Mouse (Mus musculus) megakaryocyte, adult 5-6 weeks (primary cell): ENCODE results near the gene Nploc4. TPM values are rescaled to one million over a fixed set of nuclear protein-coding genes. Genes with fewer than 3 reads are reported as not detected.

Experiments used
- ATAC-seq: 2 replicates; pipeline ENCODE4 v1.8.0; 2016; ENCODE audit warnings: mild to moderate bottlenecking, inconsistent platforms; ENCODE audit not compliant: poor library complexity, severe bottlenecking
- total RNA-seq, 2 experiments: library from RNA; stranded (forward) in 1 of 2; stranded (reverse) in 1 of 2; fragments of 153-499, 151-499 nt in 1 of 2; fragments of 221-1000, 200-1000 nt in 1 of 2; gene quantifications; 2 replicates each; pipeline versions ENCODE4 v1.2.3 to v1.2.4; 2015 to 2017

Gene Nploc4
- total RNA-seq, 2 experiments from 2014 or later = 30.8 to 33.6 TPM

DNA sequence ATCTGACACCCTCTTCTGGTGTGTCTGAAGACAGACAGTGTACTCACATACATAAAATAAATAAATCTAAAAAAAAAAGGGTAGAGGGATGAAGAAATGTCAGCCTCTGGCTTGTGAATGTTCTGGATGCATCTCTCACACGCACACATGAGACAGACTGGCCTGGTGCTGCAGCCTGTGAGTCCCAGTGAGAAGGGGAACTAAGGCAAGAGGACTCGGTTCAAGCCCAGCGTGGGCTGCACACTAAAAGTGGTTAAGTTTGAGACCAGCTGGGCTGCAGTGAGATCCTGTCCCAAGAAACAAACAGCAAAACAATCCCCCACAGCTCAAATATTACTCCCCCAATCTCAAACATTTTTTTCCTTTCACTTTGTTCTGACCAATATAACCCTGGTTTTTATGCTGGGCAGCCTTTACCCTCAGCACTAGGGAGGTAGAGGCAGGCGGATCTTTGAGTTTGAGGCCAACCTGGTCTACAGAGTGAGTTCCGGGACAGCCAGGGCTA, 94.8 kb downstream of the Nploc4 start:
- ATAC-seq = no peak

DNA sequence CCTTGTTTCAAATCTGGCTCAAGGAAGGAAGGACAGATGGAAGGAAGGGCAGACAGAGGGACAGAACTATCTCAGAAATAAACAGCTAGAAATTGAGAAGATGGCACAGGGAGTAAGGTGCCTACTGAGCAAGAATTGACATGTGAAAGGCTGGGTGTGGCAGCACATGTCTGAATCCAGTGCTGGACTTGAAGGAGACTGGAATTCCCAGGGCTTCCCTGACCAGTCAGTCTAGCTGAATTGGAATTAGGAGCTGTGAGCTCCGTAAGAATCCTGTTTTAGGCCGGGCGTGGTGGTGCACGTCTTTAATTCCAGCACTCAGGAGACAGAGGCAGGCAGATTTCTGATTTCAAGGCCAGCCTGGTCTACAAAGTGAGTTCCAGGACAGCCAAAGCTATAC, 95.8 kb downstream of the Nploc4 start:
- ATAC-seq = no peak

DNA sequence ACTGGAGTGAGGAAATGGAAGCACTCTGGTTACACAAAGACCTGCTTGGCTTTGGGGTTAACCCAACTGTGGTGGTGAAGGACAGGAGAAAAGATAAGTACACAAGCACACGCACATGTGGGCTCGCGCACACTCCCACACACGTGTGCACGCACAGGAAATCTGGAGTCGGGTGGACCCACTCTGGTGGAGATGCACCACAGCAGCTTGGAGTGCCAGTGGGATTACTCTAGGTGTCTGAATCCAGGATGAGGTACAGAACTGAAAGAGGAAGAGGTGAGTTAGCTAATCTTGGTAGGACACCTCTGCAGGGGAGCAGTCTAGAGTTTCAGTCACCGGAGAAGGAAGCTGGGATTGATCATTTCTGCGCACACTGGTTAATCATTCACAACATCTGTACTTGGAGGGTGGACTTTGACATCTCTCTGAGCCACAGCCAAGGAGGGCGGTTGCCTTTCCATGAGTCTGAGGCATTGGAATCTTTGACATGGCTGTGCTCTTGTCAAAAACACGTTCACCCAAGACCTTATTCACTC, 97.5 kb downstream of the Nploc4 start:
- peak; percentile 43 for ATAC-seq

DNA sequence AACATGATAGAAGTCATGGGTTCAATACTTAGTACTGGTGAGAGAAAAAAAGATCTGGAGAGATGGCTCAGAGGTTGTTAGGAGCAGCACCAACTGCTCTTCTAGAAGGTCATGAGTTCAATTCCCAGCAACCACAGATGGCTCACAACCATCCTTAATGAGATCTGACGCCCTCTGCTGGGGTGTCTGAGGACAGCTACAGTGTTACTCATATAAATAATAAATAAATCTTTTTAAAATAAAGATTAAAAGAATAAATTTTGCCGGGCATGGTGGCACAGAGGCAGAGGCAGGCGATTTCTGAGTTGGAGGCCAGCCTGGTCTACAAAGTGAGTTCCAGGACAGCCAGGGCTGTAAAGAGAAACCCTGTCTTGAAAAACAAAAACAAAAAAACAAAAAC, 98.7 kb downstream of the Nploc4 start:
- ATAC-seq = no peak

DNA sequence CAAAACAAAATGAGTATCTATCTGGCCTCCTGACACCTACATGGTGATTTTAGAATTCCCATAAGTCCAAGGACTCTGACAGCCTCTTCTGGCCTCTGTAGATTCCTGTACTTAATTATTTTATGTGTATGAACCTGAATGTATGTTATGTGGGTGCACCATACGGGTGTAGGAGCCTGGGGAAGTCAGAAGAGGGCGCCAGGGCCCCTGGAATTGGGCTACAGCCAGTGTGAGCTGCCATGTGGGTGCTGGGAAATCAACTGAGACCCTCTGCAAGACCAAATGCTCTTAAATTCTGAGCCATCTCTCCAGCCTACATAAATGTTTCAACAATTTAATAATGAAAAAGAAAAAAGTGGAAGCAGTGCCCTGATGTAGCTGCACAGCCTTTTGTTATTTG, 100.1 kb downstream of the Nploc4 start:
- no peak for ATAC-seq

DNA sequence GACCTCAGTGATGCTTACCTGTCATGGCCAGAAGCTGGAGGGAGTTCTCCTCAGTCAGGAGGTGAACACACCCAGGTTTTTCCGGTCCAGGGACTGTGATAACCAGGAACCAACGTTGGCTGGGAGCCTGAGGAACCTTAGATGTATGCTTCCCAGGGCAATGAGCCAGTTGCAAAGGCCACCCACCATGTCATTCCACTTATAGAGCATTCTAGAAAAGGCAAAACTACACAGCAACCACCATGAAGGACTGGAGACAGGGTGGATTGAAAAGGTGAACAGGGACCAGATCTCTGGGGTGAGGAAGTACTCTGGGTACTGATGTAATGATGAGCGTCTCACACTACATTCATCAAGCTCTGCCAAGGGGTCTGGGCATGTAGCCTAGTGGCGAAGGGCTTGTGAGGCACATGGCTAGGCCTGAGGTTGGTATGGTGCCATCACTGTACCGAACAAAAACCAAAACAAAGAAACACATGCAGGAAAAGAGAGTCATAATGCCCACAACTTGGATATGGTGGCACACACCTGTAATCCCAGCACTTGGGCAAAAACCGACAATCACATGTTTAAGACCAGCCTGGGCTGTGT, 102.0 kb downstream of the Nploc4 start:
- ATAC-seq = no peak

Other genes with a start within 250 kb of the Nploc4 start
- 3.1 and 4.4 TPM in 2 replicates for gene Bahcc1, start 204.8 kb downstream of the Nploc4 start, total RNA-seq (2015)
- 1.3 and 1.7 TPM in 2 replicates for gene Bahcc1, start 204.8 kb downstream of the Nploc4 start, total RNA-seq (2017)
- 4,212 and 4,544 TPM in 2 replicates for gene Actg1, start 89.2 kb downstream of the Nploc4 start, total RNA-seq (2015)
- gene Actg1, start 89.2 kb downstream of the Nploc4 start, total RNA-seq (2017) = 2,305 and 2,430 TPM in 2 replicates
- gene Fscn2, start 76.2 kb downstream of the Nploc4 start, total RNA-seq (2015) = not detected in 2 replicates
- gene Fscn2, start 76.2 kb downstream of the Nploc4 start, total RNA-seq (2017) = not detected in 2 replicates
- 5.9 and 6.9 TPM in 2 replicates for gene Faap100, start 58.9 kb downstream of the Nploc4 start, total RNA-seq (2015)
- gene Faap100, start 58.9 kb downstream of the Nploc4 start, total RNA-seq (2017) = 6.5 and 10.5 TPM in 2 replicates
- 0.16 TPM in 1 of 2 replicates, not detected in the other for gene Tspan10, start 4.9 kb upstream of the Nploc4 start, total RNA-seq (2015)
- gene Tspan10, start 4.9 kb upstream of the Nploc4 start, total RNA-seq (2017) = not detected in 2 replicates
- 1.1 TPM in 1 of 2 replicates, not detected in the other for gene Pde6g, start 15.8 kb upstream of the Nploc4 start, total RNA-seq (2015)
- not detected in 2 replicates for gene Pde6g, start 15.8 kb upstream of the Nploc4 start, total RNA-seq (2017)
- 6.2 and 7.7 TPM in 2 replicates for gene Oxld1, start 20.4 kb upstream of the Nploc4 start, total RNA-seq (2015)
- 4.2 and 6.8 TPM in 2 replicates for gene Oxld1, start 20.4 kb upstream of the Nploc4 start, total RNA-seq (2017)
- gene Ccdc137, start 20.4 kb upstream of the Nploc4 start, total RNA-seq (2015) = 5.8 and 6.2 TPM in 2 replicates
- 5.9 and 36.8 TPM in 2 replicates for gene Ccdc137, start 20.4 kb upstream of the Nploc4 start, total RNA-seq (2017)
- gene Arl16, start 29.9 kb upstream of the Nploc4 start, total RNA-seq (2015) = 14.1 and 15.1 TPM in 2 replicates
- 9.1 and 10.8 TPM in 2 replicates for gene Arl16, start 29.9 kb upstream of the Nploc4 start, total RNA-seq (2017)
- 34.3 and 35.6 TPM in 2 replicates for gene Mrpl12, start 46.9 kb upstream of the Nploc4 start, total RNA-seq (2015)
- 25.4 and 41.7 TPM in 2 replicates for gene Mrpl12, start 46.9 kb upstream of the Nploc4 start, total RNA-seq (2017)
- 9.3 and 14.7 TPM in 2 replicates for gene Slc25a10, start 54.1 kb upstream of the Nploc4 start, total RNA-seq (2015)
- gene Slc25a10, start 54.1 kb upstream of the Nploc4 start, total RNA-seq (2017) = 12.8 and 17.2 TPM in 2 replicates
- not detected in 2 replicates for gene Gcgr, start 93.0 kb upstream of the Nploc4 start, total RNA-seq (2015)
- not detected in 2 replicates for gene Gcgr, start 93.0 kb upstream of the Nploc4 start, total RNA-seq (2017)
- gene Mcrip1, start 112.0 kb upstream of the Nploc4 start, total RNA-seq (2015) = 79.7 and 83.0 TPM in 2 replicates
- gene Mcrip1, start 112.0 kb upstream of the Nploc4 start, total RNA-seq (2017) = 18.3 and 30.5 TPM in 2 replicates
- not detected in 2 replicates for gene Ppp1r27, start 113.4 kb upstream of the Nploc4 start, total RNA-seq (2015)
- gene Ppp1r27, start 113.4 kb upstream of the Nploc4 start, total RNA-seq (2017) = not detected in 2 replicates
- gene P4hb, start 135.5 kb upstream of the Nploc4 start, total RNA-seq (2015) = 301 and 325 TPM in 2 replicates
- gene P4hb, start 135.5 kb upstream of the Nploc4 start, total RNA-seq (2017) = 587 and 590 TPM in 2 replicates
- 506 and 521 TPM in 2 replicates for gene Arhgdia, start 143.9 kb upstream of the Nploc4 start, total RNA-seq (2015)
- 226 and 275 TPM in 2 replicates for gene Arhgdia, start 143.9 kb upstream of the Nploc4 start, total RNA-seq (2017)
- 143 and 149 TPM in 2 replicates for gene Alyref, start 160.7 kb upstream of the Nploc4 start, total RNA-seq (2015)
- gene Alyref, start 160.7 kb upstream of the Nploc4 start, total RNA-seq (2017) = 171 and 196 TPM in 2 replicates
- gene Anapc11, start 160.7 kb upstream of the Nploc4 start, total RNA-seq (2015) = 79.9 and 90.6 TPM in 2 replicates
- gene Anapc11, start 160.7 kb upstream of the Nploc4 start, total RNA-seq (2017) = 30.0 and 32.3 TPM in 2 replicates
- gene Npb, start 170.8 kb upstream of the Nploc4 start, total RNA-seq (2015) = not detected in 2 replicates
- not detected in 2 replicates for gene Npb, start 170.8 kb upstream of the Nploc4 start, total RNA-seq (2017)
- gene Pcyt2, start 180.2 kb upstream of the Nploc4 start, total RNA-seq (2015) = 11.8 and 13.3 TPM in 2 replicates
- 17.3 and 22.6 TPM in 2 replicates for gene Pcyt2, start 180.2 kb upstream of the Nploc4 start, total RNA-seq (2017)
- gene Sirt7, start 187.5 kb upstream of the Nploc4 start, total RNA-seq (2015) = 51.4 and 53.6 TPM in 2 replicates
- 119 and 121 TPM in 2 replicates for gene Sirt7, start 187.5 kb upstream of the Nploc4 start, total RNA-seq (2017)
- gene Mafg, start 195.9 kb upstream of the Nploc4 start, total RNA-seq (2015) = 23.1 and 23.8 TPM in 2 replicates
- 58.7 and 68.0 TPM in 2 replicates for gene Mafg, start 195.9 kb upstream of the Nploc4 start, total RNA-seq (2017)
- 3.5 and 3.7 TPM in 2 replicates for gene Pycr1, start 206.1 kb upstream of the Nploc4 start, total RNA-seq (2015)
- gene Pycr1, start 206.1 kb upstream of the Nploc4 start, total RNA-seq (2017) = 2.9 TPM in 2 replicates
- gene Myadml2, start 210.4 kb upstream of the Nploc4 start, total RNA-seq (2015) = not detected in 2 replicates
- not detected in 2 replicates for gene Myadml2, start 210.4 kb upstream of the Nploc4 start, total RNA-seq (2017)
- not detected in 2 replicates for gene Notum, start 223.5 kb upstream of the Nploc4 start, total RNA-seq (2015)
- gene Notum, start 223.5 kb upstream of the Nploc4 start, total RNA-seq (2017) = not detected in 2 replicates
- 57.9 and 63.1 TPM in 2 replicates for gene Aspscr1, start 235.3 kb upstream of the Nploc4 start, total RNA-seq (2015)
- gene Aspscr1, start 235.3 kb upstream of the Nploc4 start, total RNA-seq (2017) = 59.5 and 70.2 TPM in 2 replicates